Mouse (Mus musculus): ENCODE data around the gene Aplf.
"Not testable (repeated sequence)": the region's sequence is repeated elsewhere in the genome, so short reads cannot be mapped to it uniquely, and the experiment has no call there.

Gene Aplf

DNA sequence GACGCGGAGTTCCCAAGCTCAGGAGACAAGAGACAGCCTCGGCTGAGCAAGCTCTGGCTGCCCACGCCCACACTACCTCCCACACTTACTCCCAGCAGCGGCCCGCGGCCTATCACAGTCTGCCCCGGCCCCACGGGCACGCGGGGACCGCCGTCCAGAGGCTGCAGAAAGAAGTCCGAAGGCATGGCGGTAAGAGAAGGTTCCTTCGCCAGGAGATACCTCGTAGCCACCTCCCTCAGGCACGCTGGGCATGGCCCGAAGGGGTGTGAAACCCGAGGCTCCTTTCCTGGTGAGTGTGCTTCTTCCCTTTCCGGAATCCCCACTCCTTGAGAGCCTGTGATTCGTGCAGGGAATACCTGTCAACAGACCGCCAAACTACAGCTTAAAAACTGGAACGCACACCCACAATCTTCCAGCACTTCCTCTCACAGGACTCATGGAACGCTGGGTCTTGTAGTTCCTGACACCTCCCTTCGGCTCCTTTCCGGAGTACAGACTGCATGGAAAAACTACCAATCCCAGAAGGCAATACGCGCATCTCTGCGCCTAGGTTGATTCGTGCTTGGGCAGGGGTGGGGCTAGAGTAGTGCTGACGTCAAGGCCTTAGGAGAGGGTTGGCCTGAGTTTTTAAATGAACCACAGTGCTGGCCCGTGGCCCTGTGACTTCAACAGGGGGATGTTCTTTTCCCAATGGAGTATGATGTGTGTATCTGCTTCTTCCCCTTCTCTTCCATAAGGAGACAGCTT, at the start of gene Aplf:
Gene Aplf, minus strand, starts transcription at position 423 of the 747 bp plus-strand sequence.
- DNase-seq = peak; percentile 71 to 87

DNA sequence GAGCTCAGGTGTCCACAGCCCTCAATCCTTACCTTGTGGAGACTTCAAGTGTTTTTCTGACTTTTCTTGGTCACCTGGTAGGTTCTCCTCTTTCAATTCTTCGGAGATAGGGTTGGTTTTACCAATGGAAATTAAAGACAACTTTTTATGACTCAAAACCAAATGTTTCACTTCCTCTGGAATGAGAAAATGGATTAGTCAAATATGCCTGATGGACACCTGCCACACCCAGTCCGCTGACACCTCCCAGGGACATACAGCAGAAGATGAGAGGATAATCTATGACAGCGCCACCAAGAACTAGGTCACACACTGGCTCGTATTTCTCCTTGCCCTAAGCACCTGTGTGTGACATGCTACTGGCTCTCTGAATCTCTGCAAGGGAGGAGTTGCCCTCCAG, 42.1 kb upstream of the Aplf start:
- no peak for DNase-seq

DNA sequence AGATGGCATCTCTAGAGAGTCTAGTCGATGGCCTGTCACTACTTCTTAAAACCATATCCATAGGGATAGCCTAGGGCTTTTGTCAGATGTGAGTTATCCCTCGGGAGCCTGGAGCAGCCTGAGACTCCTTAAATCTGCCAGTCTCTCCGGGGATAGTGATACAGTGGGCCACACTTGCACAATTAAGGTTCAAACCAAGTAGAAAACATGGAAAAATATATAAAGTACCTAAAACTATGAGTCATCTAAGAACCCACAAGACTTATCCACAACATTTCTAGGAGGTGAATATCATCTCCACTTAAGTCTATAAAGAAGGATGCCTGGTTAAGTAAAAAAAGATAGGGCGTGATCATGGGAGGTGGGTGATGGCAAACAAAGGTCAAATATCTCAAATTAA, 40.3 kb upstream of the Aplf start:
- no peak for DNase-seq

DNA sequence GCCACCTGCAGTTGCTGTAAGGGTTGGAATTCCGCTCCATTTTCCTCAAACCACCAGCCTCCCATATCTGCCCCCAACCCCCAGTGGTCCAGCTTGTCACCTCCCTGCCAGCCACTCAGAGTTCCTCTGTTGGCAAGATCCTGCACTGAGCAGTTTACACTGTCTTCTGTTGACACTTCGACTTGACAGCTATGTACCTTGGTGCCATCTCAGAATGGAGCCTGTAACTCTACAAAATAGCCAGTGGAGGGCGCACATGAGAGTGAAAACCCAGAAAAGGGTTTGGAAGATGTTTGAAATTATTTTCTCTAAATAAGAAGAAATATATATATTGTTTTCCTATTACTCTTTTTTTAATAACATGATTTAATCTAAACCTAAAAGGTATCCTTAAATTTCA, 34.3 kb upstream of the Aplf start:
- no peak for DNase-seq

DNA sequence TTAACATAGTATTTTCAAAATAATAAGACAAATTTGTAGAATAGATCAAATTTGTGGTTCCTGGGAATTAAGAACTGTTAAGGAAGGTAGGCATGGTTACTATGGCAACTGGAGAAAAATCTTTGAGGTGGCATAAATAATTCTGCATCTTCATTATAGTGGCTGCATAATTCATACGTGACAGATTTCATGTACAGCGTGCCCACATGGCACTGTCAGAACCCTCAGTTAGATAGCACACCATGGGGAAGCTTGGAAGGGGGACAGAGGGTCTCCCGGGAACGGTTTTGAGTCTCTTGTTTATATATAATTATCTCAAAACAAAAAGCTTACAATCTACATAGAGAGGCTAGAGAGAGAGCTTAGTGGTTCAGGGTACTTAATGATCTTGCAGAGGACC, 24.6 kb upstream of the Aplf start:
- DNase-seq = no peak

DNA sequence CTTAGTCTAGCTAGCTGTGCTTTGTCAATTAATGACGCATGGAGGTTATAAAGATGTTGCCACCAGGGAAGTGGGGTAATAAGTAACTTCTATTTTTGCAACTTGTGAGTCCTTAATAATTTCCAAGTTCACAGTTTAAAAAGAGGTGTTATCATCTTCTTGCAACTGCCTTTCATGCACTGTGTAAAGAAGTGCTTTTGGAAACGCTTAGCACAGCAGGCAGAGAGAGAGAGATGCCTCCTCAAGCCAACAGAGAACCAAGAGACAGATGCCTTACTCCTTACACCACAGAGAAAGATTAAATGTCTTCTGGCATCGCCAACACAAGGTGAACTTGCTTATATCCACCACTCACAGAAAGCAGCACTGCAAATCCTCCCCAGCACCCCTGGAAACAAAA, 24.0 kb upstream of the Aplf start:
- no peak for DNase-seq

DNA sequence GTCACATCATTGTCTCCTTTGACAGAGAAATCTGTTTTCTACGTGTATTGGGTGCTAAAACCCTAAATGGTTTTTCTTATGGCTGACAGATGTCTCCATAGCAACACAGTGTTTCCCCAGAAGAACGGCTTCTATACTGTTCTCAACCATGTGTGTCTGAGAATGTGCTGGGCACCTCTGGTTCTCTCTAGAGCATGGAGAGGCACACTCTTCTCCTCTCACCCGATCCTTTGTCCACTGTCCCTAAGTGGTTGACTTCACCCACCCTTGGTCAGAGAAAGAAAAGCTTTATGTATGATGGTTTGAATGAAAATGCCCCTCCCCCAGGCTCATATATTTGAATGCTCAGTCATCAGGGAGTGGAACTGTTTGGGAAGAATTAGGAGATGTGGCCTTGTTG, 8.4 kb upstream of the Aplf start:
- DNase-seq = no peak

DNA sequence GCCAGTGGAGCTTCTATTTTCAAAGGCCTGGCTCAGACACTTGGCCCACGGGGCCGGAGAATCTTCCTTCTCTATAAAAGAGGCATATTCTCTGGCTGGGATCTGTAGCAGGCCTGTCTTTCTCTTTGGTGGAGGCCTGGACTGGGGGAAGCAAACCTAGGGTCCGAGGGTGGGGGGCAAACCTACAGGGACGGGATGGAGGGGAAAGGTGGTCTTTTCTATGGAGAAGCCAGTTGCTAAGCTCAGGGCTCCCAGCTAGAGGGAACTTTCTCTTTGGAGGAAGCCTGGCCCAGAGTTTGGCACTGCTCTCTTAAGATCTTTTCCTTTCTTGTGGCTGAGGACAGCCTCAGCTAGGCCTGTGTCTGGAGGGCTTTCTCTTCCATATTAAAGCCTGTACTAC, 668 bp upstream of the Aplf start:
- DNase-seq = no peak

DNA sequence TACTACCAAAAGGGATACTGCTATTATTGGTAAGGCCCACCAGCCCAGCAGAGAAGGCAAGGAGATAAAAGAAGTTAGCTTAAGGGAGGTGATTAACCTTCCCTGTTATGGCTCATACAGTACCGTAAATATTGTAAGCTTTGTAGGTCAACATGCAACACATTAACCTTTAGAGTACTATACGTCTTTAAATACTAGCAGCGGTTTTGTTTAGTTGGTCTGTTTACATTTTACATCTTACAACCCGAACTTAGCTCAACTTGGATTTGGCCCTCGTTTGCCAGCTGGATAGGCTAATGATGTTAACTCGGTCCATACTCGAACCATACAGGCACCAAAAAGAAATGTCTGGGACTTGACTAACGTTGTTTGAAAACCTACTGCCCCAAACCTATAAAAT, 640 bp downstream of the Aplf start:
- no peak for DNase-seq

DNA sequence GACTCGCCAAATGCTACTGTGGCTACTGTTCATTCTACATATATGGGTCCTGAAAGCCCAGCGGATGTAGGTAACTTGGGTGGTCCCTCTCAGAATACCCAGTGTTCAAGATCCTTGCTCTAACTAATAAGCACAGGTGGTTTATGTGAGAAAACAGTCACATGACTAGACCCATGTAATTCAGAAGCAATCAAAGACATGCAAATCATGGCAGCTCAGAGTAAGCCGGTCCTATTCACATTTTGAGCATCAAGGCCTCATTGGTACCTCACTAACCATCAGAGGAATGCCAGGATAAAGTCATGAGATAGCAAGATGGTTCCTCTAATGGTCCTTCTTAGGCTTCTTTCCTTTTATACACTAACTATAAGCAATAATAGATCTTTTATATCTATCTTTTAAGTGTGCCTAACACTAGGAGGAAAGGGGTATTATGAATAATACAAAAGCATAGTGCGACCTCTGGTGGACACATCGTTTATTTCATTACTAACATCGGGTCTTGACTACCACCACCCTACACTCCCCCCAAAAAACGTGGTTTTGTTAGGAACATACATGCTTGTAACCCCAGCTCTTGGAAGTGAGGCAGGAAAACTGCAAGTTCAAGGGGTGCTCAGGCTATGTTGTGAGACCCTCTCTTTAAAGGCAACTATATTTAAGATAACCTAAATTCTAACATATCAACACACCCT, 2.0 kb downstream of the Aplf start:
- no peak for DNase-seq

DNA sequence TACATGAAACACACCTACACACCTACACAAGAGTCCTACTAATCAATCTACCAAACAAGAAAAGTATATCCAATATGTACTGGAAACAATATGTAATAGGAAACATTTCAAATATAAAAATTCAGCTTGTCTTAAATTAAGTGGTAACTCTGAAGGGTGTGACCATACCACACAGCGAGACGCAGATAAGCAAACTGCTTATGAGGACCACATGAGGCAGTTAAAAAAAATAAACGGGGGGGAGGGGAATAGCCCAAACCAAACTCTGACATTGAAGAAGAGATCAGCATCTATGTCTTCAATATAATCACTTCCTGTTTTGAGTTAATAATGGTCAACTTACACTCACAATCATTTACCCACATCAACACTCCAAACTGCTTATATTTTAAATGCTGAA, 3.3 kb downstream of the Aplf start:
- DNase-seq = no peak

DNA sequence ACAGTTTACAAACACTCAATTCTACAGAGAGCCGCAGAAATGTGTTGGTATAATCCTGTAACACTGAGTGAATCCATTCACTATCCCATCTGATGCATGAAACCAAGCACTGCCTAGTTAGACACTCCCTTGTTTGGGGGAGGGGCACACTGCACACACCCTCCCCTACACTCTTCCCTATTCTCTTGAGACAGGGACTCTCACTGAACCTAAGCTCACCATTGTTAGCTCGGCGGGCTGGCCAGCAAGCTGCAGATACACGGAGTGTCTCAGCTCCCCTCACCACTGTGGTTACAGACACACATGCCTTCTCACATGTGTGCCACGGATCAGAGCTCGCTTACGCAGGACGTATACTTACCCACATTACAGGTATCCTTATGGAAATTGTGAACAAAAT, 4.2 kb downstream of the Aplf start:
- DNase-seq = no peak

DNA sequence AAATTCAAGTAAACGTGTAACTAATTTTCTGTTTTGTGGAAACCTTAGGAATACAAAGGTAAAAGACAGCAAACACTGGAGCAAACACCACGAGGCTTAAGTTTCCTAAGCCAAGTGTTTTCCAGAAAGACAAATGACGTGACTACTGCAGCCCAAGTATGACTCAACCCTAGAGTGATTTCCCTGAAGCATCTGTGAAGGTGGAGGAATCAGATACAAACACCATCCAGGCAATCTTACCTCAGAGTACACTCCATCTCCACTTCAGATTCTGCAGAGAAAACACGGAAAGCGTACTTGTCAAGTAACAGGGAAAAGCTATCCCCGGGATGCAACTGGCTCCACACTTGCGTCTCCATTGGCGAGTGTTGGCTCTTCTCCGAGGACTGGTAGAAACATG, 8.5 kb downstream of the Aplf start:
- no peak for DNase-seq

DNA sequence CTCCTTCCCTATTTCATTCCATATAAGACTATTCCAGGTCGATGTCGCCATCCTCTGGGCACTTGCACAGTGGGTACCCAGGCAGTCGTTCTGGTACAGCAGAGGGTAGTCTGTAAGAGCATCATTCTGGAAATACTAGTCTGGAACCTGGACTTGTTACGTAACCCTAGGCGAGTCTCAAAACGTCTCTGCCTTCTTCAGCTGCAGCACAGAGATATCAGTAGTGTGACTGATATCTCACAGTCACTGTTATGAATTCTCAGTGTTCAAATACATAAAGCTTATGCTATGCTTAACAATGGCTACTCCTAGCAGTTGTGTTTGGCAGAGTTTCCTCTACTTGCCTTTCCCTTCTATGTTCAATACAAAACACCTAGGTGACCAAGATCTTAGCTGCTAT, 9.8 kb downstream of the Aplf start:
- no peak for DNase-seq

DNA sequence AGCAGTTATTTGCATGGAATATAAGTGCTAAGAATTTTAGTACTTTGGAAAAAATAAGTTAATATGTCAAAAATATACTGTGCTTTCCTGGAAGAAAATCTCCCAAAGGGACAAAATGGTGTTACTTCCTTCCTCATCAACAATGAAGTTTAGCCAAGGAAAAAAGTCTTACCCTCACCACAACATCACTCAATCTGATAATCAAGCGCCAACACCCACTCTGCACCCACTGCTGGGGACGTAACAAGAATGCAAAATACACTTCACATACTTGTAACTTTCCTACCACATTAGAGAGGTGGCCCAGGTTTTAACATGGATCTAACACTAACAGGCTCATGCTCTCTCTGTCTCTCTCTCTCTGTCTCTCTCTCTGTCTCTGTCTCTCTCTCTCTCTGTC, 10.3 kb downstream of the Aplf start:
- DNase-seq = no peak

DNA sequence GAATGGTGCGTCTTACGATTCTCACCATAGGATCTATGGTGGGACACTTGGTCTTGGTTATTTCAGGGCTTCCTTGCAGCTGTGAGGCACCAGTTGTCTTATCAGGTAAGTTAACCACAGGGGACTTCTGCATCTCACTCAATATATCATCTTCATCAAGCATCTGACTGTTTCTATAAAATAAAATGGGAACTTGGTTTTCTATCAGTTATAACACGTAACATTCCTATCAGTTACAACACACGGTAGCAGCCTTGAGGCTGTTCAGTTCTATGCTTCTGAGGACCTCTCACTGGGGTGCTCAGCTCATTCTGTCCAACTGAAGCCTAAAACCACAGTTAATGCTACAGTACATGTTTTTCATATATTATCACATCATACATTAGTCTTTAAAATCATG, 13.2 kb downstream of the Aplf start:
- DNase-seq = no peak

DNA sequence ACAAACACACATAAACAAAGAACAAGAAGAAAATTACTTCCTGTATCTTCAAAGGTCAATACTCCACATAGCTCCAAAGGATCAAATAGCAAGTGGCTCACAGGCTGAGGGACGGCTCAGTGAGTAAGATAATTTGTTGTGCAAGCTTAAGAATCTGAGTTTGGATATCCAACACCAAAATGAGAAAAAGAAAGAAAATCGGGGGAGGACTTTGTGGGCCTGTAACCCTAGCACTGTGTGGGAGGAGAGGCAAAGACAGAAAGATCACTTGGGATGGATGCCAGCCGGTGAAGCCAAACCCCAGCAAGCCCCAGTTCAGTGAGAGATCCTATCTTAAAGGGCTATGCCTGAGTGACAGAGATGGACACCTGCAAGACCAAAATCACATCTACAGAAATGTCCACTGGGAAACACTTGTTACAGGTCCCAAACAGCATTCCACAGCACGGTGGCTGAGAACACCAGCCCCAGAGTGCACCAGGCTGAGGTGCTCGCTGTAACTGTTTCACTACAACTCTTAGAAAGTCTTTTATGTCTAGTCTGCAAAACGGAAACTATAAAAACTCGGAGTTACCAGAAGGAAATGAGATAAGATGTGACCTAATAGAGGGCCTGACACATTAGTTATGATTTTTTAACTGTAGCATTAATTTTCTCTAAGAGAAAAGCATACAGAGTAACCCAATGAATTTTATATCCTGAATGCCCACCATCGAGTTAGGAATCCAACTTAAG, 17.9 kb downstream of the Aplf start:
- no peak for DNase-seq

DNA sequence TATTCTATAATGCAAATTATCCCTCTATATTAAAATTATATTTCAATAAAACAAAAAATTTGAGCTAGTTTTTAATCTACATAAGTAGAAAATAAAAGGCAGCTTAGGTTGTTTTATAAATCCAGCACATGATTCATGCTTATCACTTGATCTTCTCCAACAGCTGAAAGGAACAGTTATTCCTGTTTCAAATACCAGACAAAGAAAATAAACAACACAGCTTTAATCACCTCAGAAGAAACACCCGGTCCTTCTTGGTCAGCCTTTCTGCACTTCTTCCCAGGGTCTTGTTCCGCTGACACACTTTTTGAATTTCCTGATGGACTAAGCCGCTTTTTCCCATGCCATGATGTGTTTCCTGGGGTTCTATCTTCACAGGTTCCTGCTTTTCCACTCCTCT, 18.5 kb downstream of the Aplf start:
- DNase-seq = no peak

DNA sequence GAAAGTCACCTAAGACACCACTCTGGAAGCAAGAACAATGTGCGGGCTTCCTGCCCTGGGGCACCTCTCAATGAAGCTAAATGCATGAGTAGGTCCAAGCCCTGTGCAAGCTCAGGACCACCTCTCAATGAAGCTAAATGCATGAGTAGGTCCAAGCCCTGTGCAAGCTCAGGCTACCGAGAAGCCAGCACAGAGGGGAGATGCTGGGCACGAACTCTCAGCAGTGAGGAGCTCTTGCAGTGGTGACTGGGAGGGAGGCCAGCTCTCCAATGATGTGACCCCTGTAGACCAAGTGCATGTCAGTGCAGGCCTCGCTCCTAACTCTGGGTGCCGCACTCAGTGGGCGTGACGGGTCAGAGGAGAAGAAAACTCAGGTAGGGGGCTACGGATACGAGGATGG, 19.3 kb downstream of the Aplf start:
- DNase-seq = no peak

DNA sequence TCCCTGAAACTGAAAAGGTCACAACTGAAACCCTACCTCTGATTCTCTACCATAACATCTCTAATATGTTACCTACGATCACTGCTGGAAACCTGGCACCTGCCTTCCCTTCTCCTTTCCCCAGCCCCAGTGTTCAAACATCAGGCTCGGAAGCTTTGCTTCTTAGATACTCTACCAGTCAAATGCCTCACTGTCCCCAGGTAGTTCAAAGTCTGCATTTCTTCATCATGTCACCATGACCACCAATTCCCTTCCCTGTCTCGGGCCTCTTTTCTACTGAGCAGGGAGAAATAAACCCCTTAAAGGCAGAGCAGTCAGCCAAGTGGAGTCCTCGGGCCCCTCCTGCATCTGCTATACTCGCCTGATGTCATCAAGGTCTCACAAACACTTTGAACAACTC, 20.2 kb downstream of the Aplf start:
- no peak for DNase-seq

DNA sequence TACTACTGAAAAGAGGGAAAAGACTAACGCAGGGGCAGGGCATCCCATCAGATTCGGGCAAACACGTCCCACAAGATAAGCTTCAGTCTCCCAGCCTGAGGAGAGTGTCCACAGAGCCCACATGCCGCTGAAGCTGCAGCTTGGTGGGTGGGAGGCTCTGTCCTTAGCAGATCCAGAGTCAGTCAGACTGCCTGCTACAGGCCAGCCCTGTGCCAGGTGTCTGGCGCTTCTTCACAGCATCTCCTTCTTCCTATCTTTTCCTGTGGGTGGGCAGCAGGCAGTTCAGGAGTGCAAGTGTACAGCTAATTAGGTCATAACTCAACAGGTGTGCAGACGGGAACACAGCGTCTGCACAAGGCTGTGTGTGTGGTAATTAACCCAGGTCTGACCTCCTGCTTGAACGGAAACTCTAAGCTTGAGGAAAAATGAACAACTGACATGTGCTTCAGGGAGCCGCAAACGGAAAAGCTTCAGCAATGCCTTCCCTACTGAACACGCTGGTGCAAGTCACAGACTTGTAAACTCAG, 33.8 kb downstream of the Aplf start:
- no peak for DNase-seq

DNA sequence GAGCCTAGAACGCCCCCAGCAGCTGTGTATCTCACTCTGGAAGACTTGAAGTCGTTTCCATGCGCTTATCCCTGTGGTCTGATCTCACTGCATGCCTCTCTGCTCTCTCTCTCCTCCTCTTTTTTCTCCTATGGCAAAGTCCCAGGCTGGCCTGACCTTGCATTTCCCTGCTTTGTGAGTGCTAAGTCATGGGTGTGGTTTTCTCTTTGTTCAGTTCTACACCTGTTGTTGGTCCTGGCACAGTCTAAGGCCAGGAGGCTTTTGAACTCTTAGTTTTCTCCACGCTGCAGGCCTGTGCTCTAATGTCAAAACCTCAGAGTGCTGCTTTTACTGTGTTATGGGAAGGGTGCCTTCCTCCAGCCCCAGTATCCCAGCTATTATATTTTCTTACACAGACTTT, 39.8 kb downstream of the Aplf start:
- DNase-seq = no peak

DNA sequence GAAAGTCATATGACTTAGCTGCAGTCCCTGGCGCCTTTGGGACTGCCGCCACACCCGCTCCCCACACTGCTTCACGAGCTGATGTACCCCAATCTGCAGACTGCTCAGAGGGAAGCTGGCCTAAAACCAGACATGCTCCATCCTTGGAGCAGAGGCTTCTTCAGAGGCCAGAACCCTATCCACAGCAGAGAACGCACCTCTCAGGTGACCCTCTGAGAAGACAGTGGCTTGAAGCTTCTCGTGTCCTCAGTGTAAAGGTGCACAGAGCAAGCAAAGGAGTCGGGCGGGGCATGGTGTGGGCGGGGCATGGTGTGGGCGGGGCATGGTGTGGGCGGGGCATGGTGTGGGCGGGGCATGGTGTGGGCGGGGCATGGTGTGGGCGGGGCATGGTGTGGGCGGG, 43.1 kb downstream of the Aplf start:
- not testable (repeated sequence) for DNase-seq

DNA sequence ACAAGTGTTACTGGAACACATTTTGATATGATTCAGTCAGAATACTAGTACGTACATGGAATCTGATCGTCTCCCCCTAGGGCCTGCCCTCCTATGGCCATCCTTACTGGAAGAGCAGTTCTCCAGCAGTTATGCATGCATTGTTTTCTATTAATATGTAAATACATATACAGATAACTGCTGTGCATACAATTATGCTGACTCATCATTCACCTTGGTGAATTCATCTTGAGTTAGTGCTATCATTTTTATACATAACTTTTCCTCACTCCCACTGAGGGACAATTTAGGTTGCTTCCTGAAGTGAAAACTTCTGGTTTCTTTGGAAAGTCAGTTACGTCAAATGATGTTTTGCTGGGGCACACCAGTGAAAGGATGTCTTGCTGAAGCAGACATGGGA, 48.8 kb downstream of the Aplf start:
- no peak for DNase-seq
